Mouse (Mus musculus) heart, postnatal 10 days (tissue): Measurements from ENCODE around the gene Rps6kb2. TPM values are rescaled to one million over a fixed set of nuclear protein-coding genes. Genes with fewer than 3 reads are reported as not detected.
"Not testable (repeated sequence)": the region's sequence is repeated elsewhere in the genome, so short reads cannot be mapped to it uniquely, and the experiment has no call there.

Experiments
- DNase-seq, 2 experiments: peaks; one replicate each; pipeline ENCODE4 v3.0.0; 2021
- intact Hi-C: fragments of 180-260 bp; cut with DNase I; formaldehyde crosslinking; loops from one replicate; pipeline ENCODE4 v1.15.1; 2025
- total RNA-seq, 2 experiments: library from RNA; stranded (reverse); gene quantifications; 2 replicates each; pipeline ENCODE4 v1.2.3; 2021

The Rps6kb2 gene
- total RNA-seq, 2 experiments from 2014 or later = 22.4 to 24.3 TPM

DNA sequence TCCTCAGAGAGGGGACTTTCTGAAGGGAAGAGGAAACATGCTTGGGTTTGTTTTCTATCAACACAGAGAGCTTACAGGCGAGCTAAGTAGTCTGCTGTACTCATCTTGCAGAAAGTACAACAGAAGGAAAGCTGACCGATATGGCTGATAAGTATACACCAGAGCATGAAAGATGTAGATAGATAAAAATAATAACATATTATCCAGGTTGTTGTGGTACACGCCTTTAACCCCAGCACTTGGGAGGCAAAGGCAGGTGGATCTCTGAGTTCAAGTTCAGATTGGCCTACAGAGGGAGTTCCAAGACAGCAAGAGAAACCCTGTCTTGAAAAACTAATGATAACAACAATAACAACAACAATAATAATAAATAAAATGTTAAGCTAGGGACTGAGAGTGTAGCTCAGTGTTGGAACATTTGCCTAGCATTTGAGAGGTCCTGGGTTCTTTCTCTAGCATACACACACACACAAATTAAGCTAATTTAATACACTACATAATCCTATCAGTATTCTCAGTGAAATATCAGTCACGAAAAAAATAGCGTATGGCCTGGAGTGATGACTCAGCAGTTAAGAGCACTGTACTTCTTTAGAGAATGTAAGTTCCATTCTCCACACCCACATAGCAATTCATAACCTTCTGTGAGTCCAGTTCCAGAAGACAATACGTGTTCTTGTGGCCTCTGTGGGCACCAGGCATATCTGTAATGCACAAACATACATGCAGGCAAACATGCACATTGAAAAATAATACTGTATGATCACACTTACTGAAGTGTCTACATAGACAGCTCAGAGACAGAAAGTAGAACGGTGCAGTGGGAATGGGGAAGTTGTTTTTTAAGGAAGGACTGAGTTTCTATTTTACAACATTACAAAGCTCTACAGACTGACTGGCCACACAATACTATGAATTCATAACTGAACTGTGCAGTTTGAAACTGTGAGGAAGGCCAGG, 40.5 kb downstream of the Rps6kb2 start:
- intact Hi-C loops = no loop called here
- DNase-seq = no peak

DNA sequence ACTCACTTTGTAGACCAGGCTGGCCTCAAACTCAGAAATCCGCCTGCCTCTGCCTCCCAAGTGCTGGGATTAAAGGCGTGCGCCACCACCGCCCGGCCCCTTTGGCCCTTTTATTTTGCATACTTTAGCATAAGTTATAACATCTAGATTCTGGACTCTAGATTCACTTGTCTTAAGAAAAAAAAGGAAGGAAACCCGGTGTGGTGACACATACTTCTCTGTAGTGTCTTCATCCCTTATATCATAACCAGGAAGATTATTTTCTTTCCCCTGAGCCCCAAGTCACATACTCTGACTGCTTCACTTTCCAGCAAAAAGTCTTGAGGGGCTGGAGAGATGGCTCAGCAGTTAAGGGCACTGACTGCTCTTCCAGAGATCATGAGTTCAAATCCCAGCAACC, 41.3 kb downstream of the Rps6kb2 start:
- DNase-seq, intact Hi-C loops: not testable (repeated sequence)

DNA sequence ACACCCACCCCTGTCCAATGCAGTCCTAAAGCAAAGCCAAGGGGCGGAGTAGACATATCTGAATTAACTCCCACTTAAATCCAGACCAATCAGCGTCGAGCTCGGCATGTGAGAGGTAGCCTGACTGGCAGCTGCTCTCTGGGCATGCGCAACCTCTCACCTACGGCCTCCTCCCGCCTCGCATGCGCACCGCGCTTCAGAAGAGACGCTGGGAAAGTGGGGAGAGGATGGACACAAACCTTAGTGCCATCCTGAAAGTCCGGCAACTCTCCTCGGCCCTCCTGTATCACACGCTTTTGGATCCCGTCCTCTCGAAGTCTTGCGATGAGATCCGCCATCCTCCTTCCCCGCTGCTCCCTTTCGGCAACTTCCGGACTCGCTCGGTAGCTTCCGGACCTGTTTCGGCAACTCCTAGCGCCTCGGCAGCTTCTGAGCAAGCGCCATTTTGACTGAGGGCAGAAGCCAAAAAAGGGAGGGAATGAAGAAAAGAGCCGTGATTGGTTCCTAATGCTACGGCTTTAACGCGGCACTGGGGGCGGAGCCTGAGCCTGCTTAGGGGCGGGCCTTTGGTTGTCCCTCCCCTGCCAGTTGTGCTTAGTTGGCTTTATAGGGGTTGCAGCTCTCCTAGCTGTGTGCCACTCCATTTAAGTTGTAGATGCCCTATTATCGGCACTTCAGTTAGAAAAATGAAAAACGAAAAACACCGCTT, 41.9 kb downstream of the Rps6kb2 start:
- intact Hi-C loops = no loop called here
- peak; percentile 99 to 100 for DNase-seq

DNA sequence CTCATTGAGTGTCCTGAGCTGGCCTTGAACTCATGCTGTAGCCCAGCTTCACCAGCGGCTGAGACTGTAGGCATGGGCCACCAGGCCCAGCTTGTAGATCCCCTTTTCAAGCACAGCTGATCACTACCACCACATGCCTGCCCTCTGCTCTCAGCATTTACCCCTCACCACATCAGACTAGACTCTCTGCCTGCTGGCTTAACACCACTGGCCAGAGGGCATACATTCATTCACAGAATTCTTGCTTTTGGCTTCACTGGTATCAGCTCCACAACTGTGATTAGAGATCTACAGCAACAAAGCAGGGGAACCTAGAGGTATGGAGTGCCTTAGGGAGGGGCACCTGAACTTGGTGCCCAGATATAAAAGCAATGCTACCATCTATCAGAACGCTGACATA, 42.7 kb downstream of the Rps6kb2 start:
- no peak for DNase-seq
- intact Hi-C loops = no loop called here

DNA sequence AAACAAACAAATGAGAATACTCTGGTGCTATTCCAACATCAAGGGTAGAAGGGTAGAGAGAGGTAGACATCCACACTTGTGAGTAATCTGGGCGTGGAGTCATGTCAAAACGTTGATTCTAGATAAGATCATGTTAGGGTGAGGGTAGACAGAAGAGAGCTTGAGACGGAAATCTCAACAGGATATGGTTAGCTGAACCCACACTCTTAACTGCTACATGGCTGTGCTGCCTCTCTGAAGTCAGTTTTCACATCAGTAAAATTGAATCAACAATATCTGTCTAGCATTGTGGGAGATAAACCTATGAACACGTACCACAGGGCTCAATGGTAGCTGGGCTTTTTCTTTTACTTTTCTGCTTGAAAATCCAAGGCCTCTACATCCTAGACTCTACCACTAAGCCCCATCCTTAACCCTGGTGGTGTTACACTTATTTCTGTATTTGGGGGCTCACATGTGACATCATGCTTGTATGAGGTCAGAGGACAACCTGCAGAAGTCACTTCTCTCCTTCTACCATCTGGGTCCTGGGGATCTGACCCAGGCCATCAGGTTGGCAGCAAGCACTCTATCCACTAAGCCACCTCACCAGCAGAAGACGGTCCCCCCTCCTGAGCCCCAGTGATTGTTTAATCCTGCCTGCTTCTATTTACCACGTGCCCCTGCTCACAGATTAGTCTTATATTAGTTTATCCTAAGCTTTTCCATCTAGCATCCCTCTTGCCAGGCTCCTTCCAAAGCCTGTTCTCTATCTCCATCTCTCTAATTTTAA, 43.3 kb downstream of the Rps6kb2 start:
- intact Hi-C loops = no loop called here
- no peak for DNase-seq

DNA sequence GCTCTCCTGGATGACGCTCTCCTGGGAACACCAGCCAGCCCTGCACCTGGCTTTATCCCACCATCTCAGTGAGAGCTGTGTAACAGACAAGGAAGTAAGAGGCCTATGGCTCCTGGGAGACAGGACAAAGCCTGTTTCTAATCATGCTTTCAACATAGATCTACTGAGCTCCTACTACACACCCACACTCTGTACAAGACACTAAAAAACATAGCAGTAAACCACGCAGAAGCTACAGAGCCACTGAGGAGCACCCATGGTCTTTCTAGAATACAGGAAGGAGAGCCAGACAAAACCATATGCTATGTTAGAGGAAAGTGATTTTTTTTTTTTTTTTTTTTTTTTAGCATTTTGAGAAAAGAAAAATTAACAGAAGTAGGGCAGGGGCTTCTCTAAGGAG, 44.8 kb downstream of the Rps6kb2 start:
- DNase-seq = no peak
- intact Hi-C loops = no loop called here

DNA sequence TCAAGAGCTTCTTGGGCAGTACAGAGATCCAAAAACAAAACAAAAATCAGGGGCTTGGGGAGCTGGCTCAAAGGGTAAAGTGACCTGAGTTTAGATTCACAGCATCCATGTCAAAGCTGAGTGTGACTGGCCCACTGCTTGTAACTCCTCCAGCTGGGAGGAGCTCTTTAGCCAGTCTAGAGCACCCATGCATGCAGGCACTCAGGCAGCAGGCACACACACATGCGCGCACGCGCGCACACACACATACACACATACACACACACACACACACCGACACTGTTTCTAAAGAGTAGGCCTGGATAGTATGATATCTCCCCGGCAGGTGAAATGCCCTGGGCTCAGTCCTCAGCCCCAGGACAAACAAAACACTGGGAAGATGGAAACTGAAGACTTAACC, 46.1 kb downstream of the Rps6kb2 start:
- intact Hi-C loops = no loop called here
- no peak for DNase-seq

DNA sequence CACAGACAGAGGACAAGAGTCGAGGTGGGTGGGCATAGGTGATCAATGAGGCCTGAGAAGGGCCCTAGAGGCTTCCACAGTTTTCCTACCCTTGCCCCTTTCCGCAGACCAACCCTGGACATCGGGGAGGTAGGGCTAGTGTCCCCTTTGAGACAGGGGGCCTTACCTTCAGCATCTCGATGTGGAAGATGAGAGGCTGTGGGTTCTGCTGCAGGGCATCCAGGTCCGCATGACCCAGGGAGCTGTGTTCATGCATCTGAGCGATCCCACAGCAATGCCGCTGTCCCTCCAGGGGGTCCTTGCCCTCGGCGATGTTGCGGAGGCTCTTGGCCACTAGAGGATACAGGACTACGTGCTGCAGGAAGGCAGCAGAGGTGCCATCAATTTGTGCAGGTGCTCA, 47.3 kb downstream of the Rps6kb2 start:
- no peak for DNase-seq
- intact Hi-C loops = no loop called here

DNA sequence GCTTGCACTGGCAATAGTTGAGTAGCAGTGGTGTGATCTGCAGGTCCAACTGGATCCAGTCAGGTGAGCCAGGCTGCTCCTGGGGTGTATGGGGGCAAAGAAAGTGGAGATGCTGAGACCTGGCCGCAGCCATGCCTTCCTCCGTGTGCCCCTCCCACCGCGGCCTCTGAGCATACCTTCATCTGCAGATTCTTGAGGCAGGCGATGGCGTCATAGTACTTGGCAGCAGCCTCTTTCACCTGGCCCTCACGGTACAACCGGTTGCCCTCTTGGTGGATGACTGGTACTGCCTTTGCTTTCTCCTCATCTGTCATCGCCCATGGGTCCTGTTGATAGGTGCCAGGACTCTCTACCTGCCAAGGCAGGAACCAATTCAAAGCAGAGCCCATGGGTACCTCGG, 48.0 kb downstream of the Rps6kb2 start:
- no peak for DNase-seq
- intact Hi-C loops = no loop called here

DNA sequence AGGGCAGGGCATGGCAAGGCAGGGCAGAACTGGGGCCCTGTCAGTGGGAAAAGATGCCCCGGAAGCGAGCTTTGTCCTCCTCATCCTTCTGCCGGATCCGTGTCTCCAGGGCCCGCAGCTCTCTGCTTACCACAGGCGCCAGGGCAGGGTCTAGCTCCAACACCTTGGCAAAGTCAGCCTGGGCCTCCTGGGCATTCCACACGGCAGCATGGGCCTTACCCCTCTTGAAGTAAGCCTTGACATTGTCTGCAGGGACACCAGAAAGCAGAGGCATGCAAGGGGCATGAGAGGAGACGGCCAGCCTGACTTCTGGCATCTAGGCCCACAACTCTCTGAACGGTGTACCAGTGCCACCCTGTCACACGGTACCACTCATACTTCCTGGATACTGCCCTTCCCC, 48.6 kb downstream of the Rps6kb2 start:
- intact Hi-C loops = no loop called here
- DNase-seq = no peak

DNA sequence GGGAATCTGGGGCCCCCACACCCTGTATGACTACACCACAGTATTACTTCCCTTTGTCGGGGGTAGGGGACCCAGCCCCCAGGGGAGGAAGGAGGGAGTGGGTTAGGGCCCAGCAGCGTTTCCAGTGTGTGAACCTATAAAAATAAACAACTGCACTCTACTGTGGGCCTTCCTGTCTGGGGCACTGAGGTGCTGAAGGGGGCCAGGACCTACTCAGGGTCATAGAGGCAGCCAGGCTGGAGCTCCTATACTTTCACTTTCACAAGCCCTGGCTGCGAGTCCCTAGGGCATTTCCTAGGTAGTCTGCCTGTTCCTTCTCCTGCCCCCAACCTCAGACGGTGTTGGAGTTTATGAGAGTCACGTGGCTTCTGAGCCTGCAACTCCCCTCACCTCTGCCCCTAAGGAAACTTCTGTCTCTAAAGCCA, 49.3 kb downstream of the Rps6kb2 start:
- DNase-seq = peak; percentile 15 to 29

DNA sequence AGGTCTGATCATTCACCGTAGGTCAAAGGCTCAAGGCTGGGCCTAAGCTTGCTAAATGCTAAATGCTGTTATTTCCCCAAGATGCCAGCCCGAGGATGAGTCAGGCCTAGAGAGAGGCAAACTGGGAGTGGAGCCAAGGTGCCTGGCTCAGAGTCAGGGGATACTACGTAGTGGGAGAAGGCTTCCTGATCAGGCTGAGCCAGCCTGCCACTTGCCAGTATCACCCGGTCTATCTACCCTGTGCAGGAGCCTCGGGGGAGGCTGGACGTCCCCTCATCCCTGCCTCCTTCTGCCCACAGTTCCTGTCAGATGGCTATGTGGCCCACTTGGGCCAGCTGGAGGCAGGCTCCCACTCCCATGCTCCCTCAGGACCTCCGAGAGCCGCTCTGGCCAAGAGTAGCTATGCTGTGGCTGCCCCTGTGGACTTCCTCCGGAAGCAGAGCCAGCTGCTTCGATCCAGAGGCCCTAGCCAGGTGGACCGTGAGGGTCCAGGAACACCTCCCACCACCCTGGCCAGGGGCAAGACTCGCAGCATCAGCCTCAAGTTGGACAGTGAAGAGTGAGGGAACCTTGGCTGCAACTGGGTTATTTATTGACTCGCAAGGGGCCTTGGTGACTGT, 49.9 kb downstream of the Rps6kb2 start:
- peak; percentile 75 to 81 for DNase-seq
- intact Hi-C loops = no loop called here

More for the DNA sequence above, 49.3 kb downstream of the Rps6kb2 start:
- intact Hi-C loops = no loop called here

DNA sequence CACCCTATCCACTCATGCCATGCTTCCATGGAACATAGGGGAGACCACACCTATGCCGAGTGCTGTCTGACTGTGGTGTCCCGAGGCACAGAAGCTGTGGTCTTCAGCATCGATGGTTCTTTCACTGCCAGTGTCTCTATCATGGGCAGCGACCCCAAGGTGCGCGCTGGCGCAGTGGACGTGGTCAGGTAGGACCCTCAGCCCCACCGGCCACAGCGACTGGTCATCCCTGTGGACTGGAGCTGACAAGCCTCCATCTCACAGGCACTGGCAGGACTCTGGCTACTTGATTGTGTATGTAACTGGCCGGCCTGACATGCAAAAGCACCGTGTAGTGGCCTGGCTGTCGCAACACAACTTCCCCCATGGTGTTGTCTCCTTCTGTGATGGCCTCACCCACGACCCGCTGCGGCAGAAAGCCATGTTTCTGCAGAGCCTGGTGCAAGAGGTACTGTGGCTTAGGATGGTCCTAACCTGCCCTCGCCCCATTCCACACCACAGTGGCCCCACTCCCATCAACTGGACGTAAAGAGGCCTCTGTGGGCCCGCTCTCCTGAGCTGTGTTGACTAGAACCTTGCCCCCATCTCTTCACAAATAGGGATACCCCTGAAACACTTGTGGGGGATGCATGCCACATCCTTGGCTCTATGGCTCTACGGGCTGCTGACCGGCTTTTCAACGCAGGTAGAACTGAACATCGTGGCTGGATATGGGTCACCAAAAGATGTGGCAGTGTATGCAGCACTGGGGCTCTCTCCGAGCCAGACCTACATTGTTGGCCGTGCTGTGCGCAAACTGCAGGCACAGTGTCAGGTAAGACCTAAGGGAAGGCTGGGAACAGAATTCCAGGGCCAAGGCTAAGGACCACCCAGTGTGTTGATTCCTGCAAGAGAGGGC, 50.8 kb downstream of the Rps6kb2 start:
- intact Hi-C loops = no loop called here
- DNase-seq = no peak

DNA sequence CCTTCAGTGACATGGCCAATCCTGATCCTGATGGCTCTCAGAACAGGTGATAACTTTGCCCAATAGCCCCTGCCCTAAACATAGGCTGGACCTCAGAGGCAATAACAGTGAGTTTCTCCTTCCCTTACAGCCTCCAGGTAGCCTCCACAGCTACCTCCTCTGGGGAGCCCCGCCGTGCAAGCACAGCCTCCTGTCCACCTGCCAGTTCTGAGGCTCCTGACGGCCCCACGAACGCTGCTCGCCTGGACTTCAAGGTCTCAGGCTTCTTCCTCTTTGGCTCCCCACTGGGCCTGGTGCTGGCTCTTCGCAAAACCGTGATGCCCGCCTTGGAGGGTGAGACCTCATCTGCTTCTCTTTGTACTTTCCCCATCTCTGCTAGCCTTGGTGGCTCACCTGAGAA, 54.6 kb downstream of the Rps6kb2 start:
- intact Hi-C loops = no loop called here
- no peak for DNase-seq

DNA sequence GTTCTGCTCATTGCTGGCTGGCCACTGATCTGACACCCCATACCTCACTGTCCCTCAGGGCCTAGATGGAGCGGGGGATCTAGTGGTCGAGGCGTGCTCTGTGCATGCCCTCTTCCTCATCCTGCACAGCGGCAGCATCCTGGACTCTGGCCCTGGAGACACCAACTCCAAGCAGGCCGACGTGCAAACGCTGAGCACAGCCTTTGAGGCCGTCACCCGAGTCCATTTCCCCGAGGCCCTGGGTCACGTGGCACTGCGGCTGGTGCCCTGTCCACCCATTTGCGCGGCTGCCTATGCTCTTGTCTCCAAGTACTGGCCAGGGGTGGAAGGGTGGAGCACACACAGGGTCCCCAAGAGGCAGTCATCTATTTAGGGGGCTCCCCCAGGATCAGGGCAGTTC, 56.5 kb downstream of the Rps6kb2 start:
- intact Hi-C loops = no loop called here

DNA sequence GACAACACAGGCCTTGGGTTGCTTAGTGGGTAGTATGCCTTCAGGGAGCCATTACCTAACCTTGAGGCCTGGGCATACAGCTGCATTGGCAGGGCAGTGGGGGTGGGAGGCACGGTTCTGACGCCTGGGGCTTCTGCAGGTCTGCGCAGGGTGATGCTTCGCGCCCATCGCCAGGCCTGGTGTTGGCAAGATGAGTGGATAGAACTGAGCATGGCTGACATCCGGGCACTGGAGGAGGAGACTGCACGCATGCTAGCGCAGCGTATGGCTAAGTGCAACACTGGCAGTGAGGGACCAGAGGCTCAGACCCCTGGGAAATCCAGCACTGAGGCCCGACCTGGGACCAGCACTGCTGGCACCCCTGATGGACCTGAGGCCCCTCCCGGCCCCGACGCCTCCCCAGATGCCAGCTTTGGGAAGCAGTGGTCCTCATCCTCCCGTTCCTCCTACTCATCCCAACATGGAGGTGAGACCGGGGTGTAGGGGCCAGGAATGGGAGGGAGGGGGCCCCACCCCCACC, 58.4 kb downstream of the Rps6kb2 start:
- intact Hi-C loops = no loop called here
- no peak for DNase-seq

More for the DNA sequence above, 56.5 kb downstream of the Rps6kb2 start:
- DNase-seq = no peak
